Mouse (Mus musculus): ENCODE results near the gene Prpf38a. TPM values are rescaled to one million over a fixed set of nuclear protein-coding genes. Genes with fewer than 3 reads are reported as not detected.

The Prpf38a gene
- polyA plus RNA-seq (2012; fragmentation: generic; extraction: Trizol) = 17.2 TPM

GRCm38 (mm10) chr4:108578840-108579742 is at the start of gene Prpf38a, which contains the start of gene Orc1:
Gene Prpf38a, minus strand, starts transcription at chr4:108579336.
Gene Orc1, plus strand, starts transcription at chr4:108579423.
- Histone ChIP-seq H3K27me3 (ENCODE audit: control insufficient read depth, insufficient read depth, insufficient read length) (no peaks in the 10 kb centered on the region), H3ac (ENCODE audit: control insufficient read depth, insufficient read length) (peak within 1 kb of the TSS; percentile 6)

GRCm38 (mm10) chr4:108627066-108627465 is 47.9 kb upstream of the Prpf38a start:
- no peak overlapping the region for H3K4me2 ChIP-seq (ENCODE audit: low read depth)
- H3K27me3 ChIP-seq (ENCODE audit: control insufficient read depth, insufficient read depth, insufficient read length) = no peaks in the 10 kb centered on the region
- H3K79me2 ChIP-seq (ENCODE audit: control insufficient read depth, insufficient read depth) = no peaks in the 10 kb centered on the region
- peak; percentile 19 for TF ChIP-seq POLR2AphosphoS2 (IDR thresholded peaks at IDR 0.05; ENCODE audit: insufficient read length, low read depth)
- TF ChIP-seq CEBPB (IDR thresholded peaks at IDR 0.05; ENCODE audit: insufficient read depth, poor library complexity, severe bottlenecking) = no peak
- H3K36me3 ChIP-seq (ENCODE audit: control insufficient read depth, insufficient read depth) = peaks cover 12% of the 10 kb centered on the region
- no peak overlapping the region for H3K4me3 ChIP-seq
- H3ac ChIP-seq (ENCODE audit: control insufficient read depth, insufficient read length) = no peak overlapping the region

More at GRCm38 (mm10) chr4:108578840-108579742, at the start of gene Prpf38a, which contains the start of gene Orc1:
- TF ChIP-seq TCF3 (IDR thresholded peaks at IDR 0.05; ENCODE audit: insufficient read length, low read depth) (no peak), SRF (IDR thresholded peaks at IDR 0.05; ENCODE audit: control insufficient read depth, insufficient read length, low read depth) (no peak), MYOG (IDR thresholded peaks at IDR 0.05; ENCODE audit: control insufficient read depth in 1 of 3, insufficient read depth in 1 of 3, insufficient read length in 2 of 3, low read depth in 2 of 3) (no peak), E2F4 (IDR thresholded peaks at IDR 0.05; ENCODE audit: insufficient read depth) (peak; percentile 86), CEBPB (IDR thresholded peaks at IDR 0.05; ENCODE audit: insufficient read depth, poor library complexity, severe bottlenecking) (no peak), POLR2AphosphoS2 (IDR thresholded peaks at IDR 0.05; ENCODE audit: insufficient read length, low read depth) (no peak), MYOD1 (IDR thresholded peaks at IDR 0.05; ENCODE audit: control insufficient read depth in 1 of 3, insufficient read length in 2 of 3, low read depth in 2 of 3) (no peak), MAX (IDR thresholded peaks at IDR 0.05; ENCODE audit: low read depth) (no peak), TCF12 (IDR thresholded peaks at IDR 0.05; ENCODE audit: insufficient read depth, poor library complexity, severe bottlenecking) (no peak), REST (IDR thresholded peaks at IDR 0.05; ENCODE audit: insufficient read depth, insufficient read length) (no peak), POLR2A (IDR thresholded peaks at IDR 0.05; ENCODE audit: insufficient read length, low read depth) (peak; percentile 66)
- H3K36me3 ChIP-seq (ENCODE audit: control insufficient read depth, insufficient read depth) = peaks cover 25% of the 10 kb centered on the region
- peak within 1 kb of the TSS; percentile 98 for H3K4me3 ChIP-seq
- peak within 1 kb of the TSS; percentile 81 for H3K4me2 ChIP-seq (ENCODE audit: low read depth)
- H3K79me2 ChIP-seq (ENCODE audit: control insufficient read depth, insufficient read depth) = peaks cover 50% of the 10 kb centered on the region

- Histone ChIP-seq H3ac (ENCODE audit: control insufficient read depth, insufficient read length) (no peak overlapping the region), H3K79me2 (ENCODE audit: control insufficient read depth, insufficient read depth) (peaks cover 13% of the 10 kb centered on the region), H3K36me3 (ENCODE audit: control insufficient read depth, insufficient read depth) (no peaks in the 10 kb centered on the region), H3K4me2 (ENCODE audit: low read depth) (no peak overlapping the region), H3K4me3 (peak overlapping the region; percentile 83), H3K27me3 (ENCODE audit: control insufficient read depth, insufficient read depth, insufficient read length) (no peaks in the 10 kb centered on the region)
- TF ChIP-seq TCF12 (IDR thresholded peaks at IDR 0.05; ENCODE audit: insufficient read depth, poor library complexity, severe bottlenecking) = no peak
- TF ChIP-seq TCF3 (IDR thresholded peaks at IDR 0.05; ENCODE audit: insufficient read length, low read depth) = no peak
- no peak for TF ChIP-seq POLR2AphosphoS2 (IDR thresholded peaks at IDR 0.05; ENCODE audit: insufficient read length, low read depth)
These were observed 42.4 kb upstream of the Prpf38a start for GRCm38 (mm10) chr4:108621504-108621903.

GRCm38 (mm10) chr4:108620536-108620935 is 41.4 kb upstream of the Prpf38a start:
- TF ChIP-seq MAX (IDR thresholded peaks at IDR 0.05; ENCODE audit: low read depth) (no peak), TCF12 (IDR thresholded peaks at IDR 0.05; ENCODE audit: insufficient read depth, poor library complexity, severe bottlenecking) (no peak), E2F4 (IDR thresholded peaks at IDR 0.05; ENCODE audit: insufficient read depth) (no peak), MYOD1 (IDR thresholded peaks at IDR 0.05; ENCODE audit: control insufficient read depth in 1 of 3, insufficient read length in 2 of 3, low read depth in 2 of 3) (peak in 1 of 3 experiments; percentile 16), POLR2AphosphoS2 (IDR thresholded peaks at IDR 0.05; ENCODE audit: insufficient read length, low read depth) (no peak), POLR2A (IDR thresholded peaks at IDR 0.05; ENCODE audit: insufficient read length, low read depth) (no peak), TCF3 (IDR thresholded peaks at IDR 0.05; ENCODE audit: insufficient read length, low read depth) (no peak), USF1 (IDR thresholded peaks at IDR 0.05; ENCODE audit: low read depth) (no peak), REST (IDR thresholded peaks at IDR 0.05; ENCODE audit: insufficient read depth, insufficient read length) (no peak), SRF (IDR thresholded peaks at IDR 0.05; ENCODE audit: control insufficient read depth, insufficient read length, low read depth) (no peak), CEBPB (IDR thresholded peaks at IDR 0.05; ENCODE audit: insufficient read depth, poor library complexity, severe bottlenecking) (no peak), MYOG (IDR thresholded peaks at IDR 0.05; ENCODE audit: control insufficient read depth in 1 of 3, insufficient read depth in 1 of 3, insufficient read length in 2 of 3, low read depth in 2 of 3) (peak in 1 of 3 experiments; percentile 27)
- Histone ChIP-seq H3K79me2 (ENCODE audit: control insufficient read depth, insufficient read depth) (peaks cover 13% of the 10 kb centered on the region), H3ac (ENCODE audit: control insufficient read depth, insufficient read length) (peak overlapping the region; percentile 50), H3K4me3 (peak overlapping the region; percentile 83), H3K4me2 (ENCODE audit: low read depth) (peak overlapping the region; percentile 99), H3K27me3 (ENCODE audit: control insufficient read depth, insufficient read depth, insufficient read length) (no peaks in the 10 kb centered on the region), H3K36me3 (ENCODE audit: control insufficient read depth, insufficient read depth) (no peaks in the 10 kb centered on the region)

All from myocyte (in vitro differentiated cells).